Mouse (Mus musculus) layer of hippocampus, postnatal 10 days (tissue): ENCODE data around the gene 4930415O20Rik. TPM values are rescaled to one million over a fixed set of nuclear protein-coding genes. Genes with fewer than 3 reads are reported as not detected.

Experiments used
- DNase-seq, 2 experiments: peaks; one replicate each; pipeline ENCODE4 v3.0.0; 2021; ENCODE audit warnings: low spot score in 2 of 2
- total RNA-seq, 2 experiments: library from RNA; stranded (reverse); gene quantifications; 2 replicates each; pipeline ENCODE4 v1.2.3; 2021

4930415O20Rik gene
- total RNA-seq, 2 experiments from 2014 or later, result not detected

DNA sequence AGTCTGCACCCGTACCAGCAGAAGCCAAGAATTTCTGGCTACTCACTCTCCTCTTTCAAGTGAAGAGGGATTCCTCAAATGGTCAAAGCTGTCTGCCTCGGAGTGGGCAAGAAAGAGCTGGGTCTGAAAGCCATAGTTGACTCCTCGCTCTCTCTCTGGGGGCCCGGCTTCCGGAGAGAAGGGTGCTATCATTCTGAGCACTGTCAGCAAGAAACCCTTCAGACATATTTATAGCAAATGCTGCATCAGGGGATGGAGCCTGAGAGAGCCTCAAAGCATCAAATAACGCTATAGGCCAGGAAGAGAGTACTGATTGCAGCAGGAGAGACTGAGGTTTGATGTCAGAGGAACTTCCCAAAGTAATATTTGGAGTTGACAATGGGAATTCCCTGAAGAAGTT, 58.7 kb downstream of the 4930415O20Rik start:
- DNase-seq, result no peak

DNA sequence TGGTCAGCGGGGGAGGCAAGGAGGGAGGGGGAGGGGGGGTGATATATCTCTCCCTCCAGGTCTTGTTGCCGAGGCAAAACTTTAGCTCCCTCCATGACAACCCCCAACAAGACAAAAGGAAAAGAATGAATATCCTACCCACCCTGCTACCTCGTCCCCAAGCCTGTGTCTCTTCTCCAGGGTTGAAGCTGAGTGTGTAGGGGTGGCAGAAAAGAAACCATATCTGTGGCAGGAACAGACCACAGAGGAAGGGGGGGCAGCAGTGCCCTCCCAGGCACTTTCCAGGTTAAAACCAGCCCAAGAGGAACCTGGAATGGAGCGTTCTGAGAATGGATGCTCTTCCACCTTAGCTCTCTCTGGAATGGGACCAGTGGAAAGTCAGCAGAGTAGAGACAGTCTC, 59.7 kb downstream of the 4930415O20Rik start, which contains the start of gene Cacnb3:
Cacnb3 (plus strand) TSS at position 301 of the 400 bp plus-strand sequence.
- DNase-seq, result no peak

DNA sequence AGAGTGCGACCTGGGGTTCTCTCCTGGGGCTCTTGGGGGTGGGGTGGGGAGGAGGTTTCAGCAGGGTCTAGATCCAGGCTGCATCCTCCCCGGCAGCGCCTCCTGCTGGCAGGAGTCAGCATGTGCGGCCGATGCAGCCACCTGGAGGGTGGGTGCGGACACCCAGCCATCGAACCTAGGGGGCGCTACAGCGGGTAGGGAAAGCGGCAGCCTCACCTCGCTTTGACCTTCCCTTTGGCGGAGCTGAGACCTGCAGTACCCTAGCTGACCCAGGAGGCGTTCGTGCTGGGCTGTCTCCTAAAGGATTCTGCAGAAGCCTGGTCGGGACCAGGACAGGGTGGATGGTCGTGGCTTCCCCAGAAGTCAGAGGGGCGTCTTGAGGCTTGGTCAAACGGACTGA, 60.7 kb downstream of the 4930415O20Rik start:
- peak; percentile 86 to 88 for DNase-seq

DNA sequence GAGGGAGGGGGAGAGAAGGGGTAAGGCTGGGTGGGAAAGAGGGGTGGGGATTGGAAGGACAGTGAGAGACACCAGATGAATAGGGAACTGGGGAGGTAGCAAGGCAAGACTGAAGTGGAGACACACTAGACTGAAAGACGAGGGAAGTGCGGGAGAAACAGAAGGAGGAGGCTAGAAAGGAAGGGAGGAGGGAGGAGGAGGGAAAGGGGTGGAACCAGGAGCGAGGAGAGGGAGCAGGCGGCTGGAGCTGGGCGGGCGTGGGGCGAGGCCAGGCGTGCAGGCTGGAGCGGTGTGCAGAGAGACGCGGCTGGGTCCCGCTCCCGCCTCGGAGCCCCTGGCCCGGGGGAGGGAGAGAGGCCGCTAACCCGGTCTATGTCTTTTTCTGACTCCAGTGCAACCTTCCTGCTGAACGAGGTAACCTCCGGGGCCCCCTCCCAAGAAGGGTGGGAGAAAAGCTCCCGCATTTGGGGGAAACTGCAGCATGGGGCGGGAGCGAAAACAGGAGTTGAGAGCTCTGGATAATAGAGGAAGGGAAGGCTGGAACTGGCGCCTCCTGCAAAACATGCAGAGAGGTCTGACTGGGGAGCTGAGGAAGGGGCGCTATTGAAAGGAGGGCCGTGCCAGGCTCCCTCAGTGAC, 61.4 kb downstream of the 4930415O20Rik start:
- peak; percentile 47 to 63 for DNase-seq

DNA sequence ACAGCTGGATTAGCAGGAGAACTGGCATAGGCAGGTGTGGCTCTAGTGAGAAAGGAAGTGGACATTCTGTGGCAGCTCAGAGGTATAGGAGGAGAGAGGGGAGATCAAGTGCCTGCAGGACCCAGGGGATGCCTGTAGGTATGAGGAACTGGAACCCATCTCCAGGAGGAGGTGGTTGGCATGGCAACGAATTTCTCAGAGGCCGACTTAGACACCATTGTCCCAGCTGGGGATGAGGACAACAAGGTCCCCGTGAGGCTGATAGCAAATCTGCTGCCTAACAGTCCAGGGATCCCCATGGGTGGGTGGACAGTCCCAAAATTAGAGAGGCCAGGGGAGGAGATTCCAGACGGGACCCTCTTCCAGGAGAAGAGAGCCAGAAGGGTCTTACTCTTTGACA, 62.1 kb downstream of the 4930415O20Rik start:
- no peak for DNase-seq

DNA sequence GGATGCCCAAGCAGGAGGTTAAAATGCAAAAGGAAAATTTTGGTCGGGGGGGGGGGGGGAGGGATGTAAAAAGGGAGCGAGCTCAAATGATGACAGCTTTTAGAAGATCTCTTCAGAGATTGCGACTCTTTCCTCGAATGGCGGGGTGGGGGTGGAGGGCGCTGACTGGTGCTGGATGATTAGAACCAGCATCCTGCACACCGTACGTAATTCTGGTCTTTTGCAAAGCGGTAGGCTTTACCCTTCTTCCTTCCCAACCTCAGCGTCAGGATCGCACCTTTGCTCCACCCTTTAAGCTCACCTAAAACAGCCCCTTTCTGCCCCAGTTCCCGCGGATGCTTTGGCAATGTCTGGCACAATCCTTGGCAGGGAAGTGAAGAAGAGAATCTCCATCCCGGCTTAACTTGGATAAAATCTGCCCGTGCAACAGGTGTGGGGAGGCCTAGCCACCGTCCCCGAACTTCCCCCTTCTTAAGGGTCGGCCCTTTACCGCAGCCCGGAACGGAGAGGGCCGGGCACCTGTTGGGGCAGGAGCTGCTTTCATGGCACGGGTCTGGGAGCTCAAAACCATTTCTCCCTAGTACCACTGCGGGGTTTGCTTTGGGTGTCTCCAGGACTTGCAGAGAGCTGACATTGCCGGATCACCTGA, 63.1 kb downstream of the 4930415O20Rik start:
- DNase-seq, result no peak

DNA sequence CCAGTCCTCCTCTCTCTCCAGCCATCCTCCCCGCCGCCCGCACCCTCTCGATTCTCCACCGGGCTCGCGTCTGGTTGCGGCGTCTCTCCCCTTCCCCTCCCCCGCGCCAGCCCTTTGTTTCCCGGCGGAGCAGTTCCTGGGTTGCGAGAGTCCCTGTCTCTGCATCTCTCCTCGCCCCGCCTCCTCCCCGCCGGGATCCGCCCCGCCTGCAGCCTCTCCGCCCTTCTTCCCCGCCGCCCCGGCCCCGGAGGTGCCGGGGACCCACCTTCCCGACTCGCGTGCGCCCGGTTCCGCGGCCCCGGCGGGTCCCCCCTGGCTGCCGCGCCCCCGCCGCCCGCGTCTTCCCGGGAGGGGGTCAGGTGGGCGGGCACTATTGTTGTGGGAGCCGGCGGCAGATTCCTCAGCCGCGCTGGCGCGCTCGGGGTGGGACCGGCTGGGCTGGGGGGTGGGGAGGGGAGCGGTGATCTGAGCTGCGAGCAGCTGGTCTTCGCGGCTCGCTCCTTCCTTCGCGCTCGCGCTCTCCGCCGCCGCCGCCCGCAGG, 63.8 kb downstream of the 4930415O20Rik start:
- DNase-seq, result peak; percentile 77 to 86

DNA sequence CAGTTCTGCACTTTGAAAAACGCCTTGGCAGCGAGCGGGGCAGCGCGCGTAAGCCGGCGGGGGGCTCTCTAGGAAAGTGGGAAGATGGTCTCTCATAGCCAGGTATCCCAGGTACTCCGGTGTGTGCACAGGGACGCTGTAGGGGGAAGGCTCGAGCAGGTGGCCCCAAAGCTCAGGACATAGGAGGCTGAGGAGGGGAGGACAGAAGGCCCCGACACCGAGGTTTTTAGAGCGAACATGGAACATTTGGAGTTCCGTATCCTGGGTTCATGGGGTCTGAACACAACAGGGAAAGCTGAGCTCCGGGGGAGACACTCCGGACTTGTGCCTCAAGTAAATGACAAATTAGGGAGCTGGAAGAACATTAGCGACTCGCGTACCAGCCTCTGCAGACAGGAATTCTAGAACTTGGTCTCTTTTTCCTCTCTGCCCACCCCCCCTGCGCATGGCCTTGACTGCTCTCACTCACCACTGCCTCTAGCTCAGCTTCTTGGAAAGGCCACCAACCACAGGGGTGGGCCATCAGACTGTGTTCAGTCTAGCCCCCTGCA, 64.6 kb downstream of the 4930415O20Rik start:
- peak in 1 of 2 experiments; percentile 41 for DNase-seq

DNA sequence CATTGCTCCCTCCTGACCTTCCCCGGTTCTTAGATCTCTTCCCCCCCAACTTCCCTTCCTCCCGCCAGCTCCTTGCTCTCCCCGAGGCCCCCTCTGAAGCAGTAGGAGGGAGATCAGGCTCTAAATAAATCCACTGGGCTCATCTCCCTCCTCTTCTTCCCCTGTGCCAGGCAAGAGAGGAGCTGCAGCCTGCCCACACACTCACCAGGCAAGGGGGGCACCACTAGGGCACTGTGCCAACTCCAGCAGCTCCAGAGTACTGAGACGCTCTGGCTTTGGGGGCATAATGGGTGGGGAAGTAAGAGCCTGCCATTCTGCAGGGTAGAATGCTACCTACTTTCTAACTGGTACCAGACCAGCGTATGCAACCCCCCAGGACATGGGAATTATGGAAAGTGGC, 65.7 kb downstream of the 4930415O20Rik start:
- peak; percentile 42 to 60 for DNase-seq

DNA sequence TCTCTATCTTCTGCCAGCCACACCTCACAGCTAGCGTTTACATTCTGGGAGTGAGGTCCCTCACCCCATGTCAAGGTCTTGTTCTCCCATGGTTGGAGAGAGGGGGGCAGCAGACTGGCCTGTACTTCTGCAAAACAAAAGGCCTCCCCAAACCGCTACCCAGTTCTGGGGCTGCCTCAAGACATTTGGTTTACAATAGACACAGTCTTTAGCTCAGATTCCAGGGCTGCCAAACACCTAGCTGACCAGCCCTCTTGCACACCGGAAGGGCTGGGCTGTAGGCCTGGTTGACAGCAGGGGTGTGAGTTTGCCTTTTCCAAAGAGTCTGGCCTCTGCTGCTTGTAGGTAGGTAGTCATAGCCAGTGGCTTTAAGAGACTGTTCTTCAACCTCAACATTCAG, 66.4 kb downstream of the 4930415O20Rik start:
- no peak for DNase-seq

Other genes starting within 250 kb of the 4930415O20Rik start
- not detected for gene Olfr284, start 230.0 kb upstream of the 4930415O20Rik start, total RNA-seq
- gene Olfr283, start 190.1 kb upstream of the 4930415O20Rik start, total RNA-seq, result not detected
- gene Olfr282, start 139.8 kb upstream of the 4930415O20Rik start, total RNA-seq, result not detected
- not detected for gene Olfr281, start 118.4 kb upstream of the 4930415O20Rik start, total RNA-seq
- not detected for gene OR5BS1P, start 101.1 kb upstream of the 4930415O20Rik start, total RNA-seq
- not detected for gene Lalba, start 88.3 kb upstream of the 4930415O20Rik start, total RNA-seq
- gene Olfr279, start 78.6 kb upstream of the 4930415O20Rik start, total RNA-seq, result not detected
- gene Kansl2, start 36.7 kb upstream of the 4930415O20Rik start, total RNA-seq, result 10 to 100 TPM; 71.9 to 73.2 TPM
- gene Ccnt1, start 81 bp upstream of the 4930415O20Rik start, total RNA-seq, result 10 to 100 TPM; 36.0 to 51.6 TPM
- gene Adcy6, start 39.1 kb downstream of the 4930415O20Rik start, total RNA-seq, result 10 to 100 TPM; 41.4 to 44.6 TPM
- gene Cacnb3, start 59.8 kb downstream of the 4930415O20Rik start, total RNA-seq, result 100 to 1,000 TPM; 139 to 147 TPM
- 10 to 100 TPM; 78.3 to 81.4 TPM for gene Ddx23, start 91.9 kb downstream of the 4930415O20Rik start, total RNA-seq
- gene Rnd1, start 106.5 kb downstream of the 4930415O20Rik start, total RNA-seq, result 10 to 100 TPM; 31.2 to 34.3 TPM
- gene Ccdc65, start 137.2 kb downstream of the 4930415O20Rik start, total RNA-seq, result 10 to 100 TPM in 1 of 2 experiments, 1 to 10 TPM in 1; 9.7 to 14.2 TPM
- gene Fkbp11, start 157.2 kb downstream of the 4930415O20Rik start, total RNA-seq, result 1 to 10 TPM; 2.2 to 2.6 TPM
- 100 to 1,000 TPM; 636 TPM for gene Arf3, start 192.2 kb downstream of the 4930415O20Rik start, total RNA-seq
- gene Wnt10b, start 207.1 kb downstream of the 4930415O20Rik start, total RNA-seq, result under 1 TPM; 0.25 to 0.37 TPM
- not detected for gene Wnt1, start 218.9 kb downstream of the 4930415O20Rik start, total RNA-seq
- gene Ddn, start 238.5 kb downstream of the 4930415O20Rik start, total RNA-seq, result 100 to 1,000 TPM; 401 to 403 TPM